Mouse (Mus musculus): ENCODE data around the gene Gsdma3.
"Not testable (repeated sequence)": the region's sequence is repeated elsewhere in the genome, so short reads cannot be mapped to it uniquely, and the experiment has no call there.

Gsdma3 gene

GRCm38 (mm10) chr11:98671857-98672256, 45.7 kb downstream of the Gsdma3 start:
- no peak for DNase-seq

GRCm38 (mm10) chr11:98672482-98672881, 46.3 kb downstream of the Gsdma3 start:
- DNase-seq: no peak

GRCm38 (mm10) chr11:98673136-98673535, 47.0 kb downstream of the Gsdma3 start:
- DNase-seq: peak; percentile 69

- no peak for DNase-seq
Measured at GRCm38 (mm10) chr11:98675829-98676363, 49.7 kb downstream of the Gsdma3 start.

GRCm38 (mm10) chr11:98680023-98680422, 53.9 kb downstream of the Gsdma3 start:
- DNase-seq: no peak

GRCm38 (mm10) chr11:98680595-98680994, 54.4 kb downstream of the Gsdma3 start:
- not testable (repeated sequence) for DNase-seq

GRCm38 (mm10) chr11:98681186-98681585, 55.0 kb downstream of the Gsdma3 start:
- no peak for DNase-seq

- peak; percentile 97 to 99 for DNase-seq
Measured at GRCm38 (mm10) chr11:98681786-98682745, 55.9 kb downstream of the Gsdma3 start, which contains the start of gene Psmd3. Gene Psmd3 (plus strand): TSS chr11:98682554.

- DNase-seq: no peak
Measured at GRCm38 (mm10) chr11:98682811-98683210, 56.7 kb downstream of the Gsdma3 start.

- DNase-seq: no peak
Measured at GRCm38 (mm10) chr11:98685642-98686041, 59.5 kb downstream of the Gsdma3 start.

- DNase-seq: no peak
Measured at GRCm38 (mm10) chr11:98686976-98687375, 60.8 kb downstream of the Gsdma3 start.

Data from lung, postnatal 4 days (tissue).